Comparison of ENCODE assay signal across 13 mouse cellular contexts in genomic region chr8:120124261-120124660, GRCm38 (mm10). TPM values are rescaled to one million over a fixed set of nuclear protein-coding genes. Genes with fewer than 3 reads are reported as not detected.
DNase-seq lines count a peak whose midpoint lies in the region; ATAC-seq lines count a peak whose summit lies in the region.
"Had no signal": no experiment of that assay in that cellular context is flagged by ENCODE, and none has a peak within 500 bp of the region (broad histone marks: within the 10 kb centered on the region; RNA-seq: fewer than 3 reads in every experiment).

No protein-coding gene starts in this region.

- H3K9me3 ChIP-seq in midbrain, embryonic 13.5 days: no peaks in the 10 kb centered on the region

- no peak overlapping the region for H3K4me3 ChIP-seq in midbrain, embryonic 13.5 days (replicated peaks)

- H3K9ac ChIP-seq in midbrain, embryonic 13.5 days (replicated peaks): no peak overlapping the region
- H3K9ac ChIP-seq: forebrain, postnatal 0 days had no signal

- 62% methylated on average over 6 of the region's 6 CpGs for WGBS in midbrain, embryonic 13.5 days

- H3K4me1 ChIP-seq in midbrain, embryonic 13.5 days (replicated peaks): peaks cover 42% of the 10 kb centered on the region

- H3K36me3 ChIP-seq in midbrain, embryonic 13.5 days: no peaks in the 10 kb centered on the region

- peak; percentile 93 for DNase-seq in heart, adult 11 months
- no peak for DNase-seq in heart, postnatal 4 days
- DNase-seq in kidney, postnatal 25 days: peak; percentile 21 to 56
- DNase-seq in kidney, adult 9 months: no peak
- peak; percentile 32 to 66 for DNase-seq in lung, adult 18-20 months
- no peak for DNase-seq in yolk sac, embryonic 10.5 days (ENCODE audit: low spot score)
- DNase-seq in thymus, postnatal 36 days: no peak
- DNase-seq: cerebellum, adult 18-20 months; forebrain, postnatal 0 days; right cerebral cortex, adult 18-20 months had no signal

- peak overlapping the region; percentile 53; the same call in 1 of the 2 replicates for H3K27ac ChIP-seq in midbrain, embryonic 13.5 days

- H3K4me2 ChIP-seq in midbrain, embryonic 13.5 days (replicated peaks): no peak overlapping the region

- no peak for ATAC-seq in midbrain, embryonic 13.5 days

- no peaks in the 10 kb centered on the region for H3K27me3 ChIP-seq in midbrain, embryonic 13.5 days

RNA-seq across cellular contexts. Expression of gene 6430548M08Rik, which starts 10.3 kb away (rescaled TPM):
- total RNA-seq in heart, postnatal 4 days (2021): 10 to 100 TPM; 19.3 to 23.8 TPM
- 23.1 and 23.3 TPM in 2 replicates for polyA plus RNA-seq in midbrain, embryonic 13.5 days (2015; fragmentation: Nextera tagmentation; extraction: Ambion mirVana)

RNA-seq across cellular contexts. Expression of gene Zdhhc7, which starts 23.0 kb away (rescaled TPM):
- 10 to 100 TPM; 39.5 to 40.8 TPM for total RNA-seq in heart, postnatal 4 days (2021)
- 28.3 and 30.2 TPM in 2 replicates for polyA plus RNA-seq in midbrain, embryonic 13.5 days (2015; fragmentation: Nextera tagmentation; extraction: Ambion mirVana)

RNA-seq across cellular contexts. Expression of gene Fam92b, which starts 53.0 kb away (rescaled TPM):
- total RNA-seq in heart, postnatal 4 days (2021): not detected
- 2.3 and 2.4 TPM in 2 replicates for polyA plus RNA-seq in midbrain, embryonic 13.5 days (2015; fragmentation: Nextera tagmentation; extraction: Ambion mirVana)
- total RNA-seq: liver, adult 2 months; MEL had no signal
- polyA plus RNA-seq: liver, adult 2 months had no signal

Comparison
In these comparisons a context has a peak if more than half of its experiments do, and no peak if none do; other contexts are left out.
1. DNase-seq: peak in heart, adult 11 months (single experiment), kidney, postnatal 25 days (2 of 2) and lung, adult 18-20 months (2 of 2); none in heart, postnatal 4 days (single experiment), kidney, adult 9 months (single experiment), yolk sac, embryonic 10.5 days (single experiment) and thymus, postnatal 36 days (0 of 2).